Mouse (Mus musculus): ENCODE measurements around the gene Ccdc141.

GRCm38 (mm10) chr2:77017735-77018134, 152.7 kb downstream of the Ccdc141 start:
- TF ChIP-seq CTCF (IDR thresholded peaks at IDR 0.05; ENCODE audit: low read depth) (no peak), EP300 (IDR thresholded peaks at IDR 0.05; ENCODE audit: low read depth) (no peak)

Measured in liver, postnatal 0 days (tissue).